Mouse (Mus musculus): ENCODE results near the gene Gpr174.
"Not testable (repeated sequence)": the region's sequence is repeated elsewhere in the genome, so short reads cannot be mapped to it uniquely, and the experiment has no call there.

Gpr174 gene

DNA sequence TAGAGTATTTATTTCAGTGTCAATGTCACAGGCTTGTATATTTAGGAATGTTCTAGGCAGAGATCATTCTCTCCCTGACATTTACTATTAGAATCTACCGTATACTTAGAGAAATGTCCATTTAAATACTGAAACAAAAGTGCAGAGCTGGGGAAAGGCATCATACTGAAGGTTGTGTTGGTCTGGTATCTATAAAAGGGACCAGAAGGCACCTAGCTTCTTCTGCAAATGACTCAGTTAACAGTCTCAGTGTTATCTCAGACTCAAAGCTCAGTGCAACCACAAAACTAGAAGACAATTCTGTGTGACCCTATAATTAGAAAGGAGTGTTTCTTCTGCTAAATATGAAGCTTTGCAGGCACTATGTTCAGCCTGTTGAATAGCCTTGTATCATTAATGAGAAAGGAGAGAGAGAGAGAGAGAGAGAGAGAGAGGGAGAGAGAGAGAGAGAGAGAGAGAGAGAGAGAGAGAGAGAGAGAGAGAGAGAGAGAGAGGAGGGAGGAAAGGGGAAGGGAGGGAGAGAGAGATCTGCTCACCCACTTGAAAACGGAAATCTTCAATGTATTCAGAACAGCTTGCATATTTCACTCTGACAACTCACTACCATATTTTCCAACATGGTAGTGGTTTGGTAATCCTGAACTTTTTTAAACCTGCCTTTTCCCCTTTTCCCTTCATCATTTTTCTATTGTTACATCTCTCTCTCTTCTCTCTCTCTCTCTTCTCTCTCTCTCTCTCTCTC, at the start of gene Gpr174:
TSS of gene Gpr174 (plus strand) at position 393 of the 742 bp plus-strand sequence.
- no peak for DNase-seq

DNA sequence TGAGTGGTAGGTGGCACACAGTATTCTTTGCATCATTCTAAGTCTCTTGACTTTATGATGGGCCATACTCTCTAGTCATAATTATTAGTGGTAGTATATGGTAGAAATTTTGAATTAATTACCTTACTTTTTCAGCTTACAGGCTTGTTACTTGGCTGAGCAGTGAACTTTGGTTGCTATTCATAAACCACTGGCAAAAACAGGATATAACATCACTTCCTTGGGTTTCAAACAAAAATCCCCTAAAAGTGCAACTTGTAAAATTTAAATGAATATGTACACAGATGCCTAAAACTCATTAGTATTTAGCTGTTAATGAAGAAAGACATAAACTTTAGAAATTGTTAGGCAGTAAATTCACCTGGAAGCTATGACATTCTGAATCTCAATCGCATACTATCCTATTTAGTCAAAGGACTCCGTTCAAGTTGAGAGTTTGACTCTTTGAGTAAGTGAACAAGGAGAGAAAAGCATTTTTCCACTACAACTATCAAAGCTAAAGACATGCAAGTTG, 38.0 kb upstream of the Gpr174 start:
- DNase-seq = no peak

DNA sequence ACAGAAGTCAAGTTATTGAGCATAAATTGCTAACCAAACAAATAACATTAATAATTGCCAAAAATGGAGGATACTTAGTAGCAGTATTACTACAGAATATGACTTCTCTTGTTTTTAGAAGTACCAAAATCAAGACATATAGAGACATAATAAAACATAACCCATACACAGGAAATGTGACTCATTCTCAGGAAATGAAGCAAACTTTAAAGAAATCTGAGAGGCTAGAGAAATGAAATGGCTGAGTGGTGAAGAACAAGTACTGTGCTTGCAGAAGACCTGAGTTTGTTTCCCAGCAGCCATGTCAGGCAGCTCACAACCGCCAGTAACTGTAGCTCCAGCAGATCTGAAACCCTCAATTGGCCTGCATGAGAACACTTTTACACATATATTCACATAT, 30.8 kb upstream of the Gpr174 start:
- DNase-seq = no peak

DNA sequence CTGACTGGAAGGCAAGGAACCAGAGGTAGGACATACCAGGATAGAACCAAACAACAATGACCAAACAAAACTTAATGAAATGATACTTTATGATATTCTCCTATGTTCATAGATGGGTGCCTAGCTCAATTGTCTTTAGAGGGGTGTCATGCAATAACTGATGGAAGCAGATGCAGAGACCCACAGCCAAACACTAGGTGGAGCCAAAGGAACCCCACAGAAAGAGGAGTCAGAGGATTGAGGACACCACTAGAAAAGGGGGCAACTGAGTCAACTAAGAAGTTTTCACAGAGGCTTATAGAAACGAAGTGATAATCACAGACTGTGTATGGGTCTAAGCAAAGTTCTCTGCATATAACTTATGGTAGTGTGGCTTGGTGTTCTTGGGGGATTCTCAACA, 24.5 kb upstream of the Gpr174 start:
- no peak for DNase-seq

DNA sequence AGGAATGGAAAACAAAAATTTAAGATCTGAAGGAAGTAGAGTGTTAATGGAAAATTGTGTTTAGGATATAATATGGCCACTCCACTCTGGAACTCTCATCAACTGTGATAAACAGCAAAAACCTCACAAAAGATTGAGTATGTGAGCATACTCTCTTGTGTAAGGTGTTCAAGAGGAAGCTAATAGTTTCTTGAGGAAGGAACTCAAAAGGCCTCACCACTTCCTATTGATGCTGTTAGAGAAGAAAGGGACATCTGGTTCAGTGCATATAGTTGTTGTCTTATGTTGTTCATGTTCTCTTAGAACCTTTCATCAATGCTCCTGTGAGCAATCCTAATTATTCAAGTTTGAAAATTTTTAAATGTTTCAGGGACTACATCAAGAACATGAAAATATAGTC, 21.0 kb upstream of the Gpr174 start:
- DNase-seq = no peak

DNA sequence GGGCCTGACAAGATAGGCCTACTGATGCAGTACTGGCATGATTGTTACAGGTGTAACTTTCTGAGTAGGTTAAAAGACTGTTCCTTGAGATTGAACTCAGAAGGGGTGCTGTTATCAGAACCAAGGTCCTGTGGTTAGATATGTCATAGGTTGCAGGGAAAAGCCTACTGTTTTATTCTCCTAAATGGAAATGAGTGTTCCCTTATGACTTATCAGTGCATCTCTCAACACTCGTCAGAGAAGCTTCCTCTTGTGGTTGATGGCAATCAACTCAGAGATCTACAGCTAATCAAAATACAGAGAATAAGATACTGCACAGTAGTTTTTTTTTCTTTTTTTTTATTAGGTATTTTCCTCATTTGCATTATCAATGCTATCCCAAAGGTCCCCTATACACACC, 19.2 kb upstream of the Gpr174 start:
- DNase-seq = no peak

DNA sequence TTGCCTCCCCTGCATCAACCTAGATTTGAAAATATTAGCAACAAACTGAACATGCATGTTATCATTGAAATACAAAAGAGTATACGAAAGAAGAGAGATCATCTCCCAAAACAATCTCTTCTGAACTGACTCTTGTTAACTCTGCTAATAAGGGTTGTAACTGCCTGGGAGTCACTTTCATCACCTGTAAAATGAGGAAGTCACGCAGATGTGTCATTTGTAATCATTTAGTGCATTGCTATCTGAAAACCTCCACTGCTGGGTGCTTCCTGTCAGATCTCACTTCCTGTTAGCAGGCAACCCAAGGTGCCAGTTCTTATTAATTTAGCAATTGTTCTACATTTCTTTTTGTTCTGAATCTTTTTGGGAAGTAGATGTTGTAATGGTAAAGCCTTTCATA, 5.3 kb upstream of the Gpr174 start:
- DNase-seq = no peak

DNA sequence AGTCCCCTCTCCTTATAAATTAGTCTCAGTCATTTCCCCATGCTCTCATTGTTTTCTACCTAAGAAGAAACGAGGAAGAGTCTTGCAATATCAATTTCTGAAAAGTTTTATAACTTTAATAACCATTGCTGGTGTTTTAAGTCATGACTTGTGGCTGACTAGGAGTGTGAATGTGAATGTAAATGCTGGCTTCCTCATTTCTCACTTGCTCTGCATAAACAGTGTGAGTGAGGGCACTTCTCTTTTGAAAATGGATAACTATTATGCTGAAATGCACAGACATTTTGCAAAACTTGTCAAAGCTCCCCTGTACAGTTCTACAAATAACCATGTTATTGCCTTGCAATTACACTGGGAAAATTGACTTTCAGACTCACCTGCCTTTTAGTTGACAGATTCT, 8.9 kb downstream of the Gpr174 start:
- no peak for DNase-seq

DNA sequence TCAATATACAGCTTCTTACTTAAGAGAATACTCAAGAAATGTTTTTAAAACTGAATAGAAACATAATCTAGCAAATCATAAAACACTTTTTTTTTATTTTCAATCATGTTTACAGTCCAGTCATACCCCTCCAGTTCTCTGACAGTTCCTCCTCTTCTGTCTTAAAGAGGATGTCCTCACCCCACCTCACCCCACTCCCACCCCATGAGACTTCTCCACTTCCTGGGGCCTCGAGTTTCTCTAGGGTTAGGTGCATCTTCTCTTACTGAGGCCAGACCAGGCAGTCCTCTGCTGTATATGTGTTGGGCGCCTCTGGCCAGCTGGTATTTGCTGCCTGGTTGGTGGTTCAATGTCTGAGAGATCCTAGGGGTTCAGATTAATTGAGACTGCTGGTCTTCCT, 21.9 kb downstream of the Gpr174 start:
- DNase-seq = no peak

DNA sequence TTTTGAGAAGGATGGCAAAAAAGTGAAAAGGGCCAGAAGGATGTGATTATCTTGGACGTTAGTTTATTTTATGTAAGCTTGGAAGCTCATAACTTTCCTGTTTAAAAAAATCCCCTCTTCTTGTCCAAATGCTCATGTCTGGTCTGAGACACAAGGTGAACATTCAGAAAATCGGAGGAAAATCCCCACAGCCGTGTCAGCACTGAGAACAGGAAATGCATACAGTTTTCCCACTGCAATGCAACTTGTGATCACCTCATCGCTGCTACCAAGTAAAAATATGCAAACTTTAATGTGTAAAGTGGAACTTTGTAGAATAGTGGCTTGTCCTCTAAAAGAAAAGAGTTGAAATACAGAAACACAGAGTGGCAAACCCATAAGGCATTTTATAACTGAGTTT, 28.5 kb downstream of the Gpr174 start:
- no peak for DNase-seq

DNA sequence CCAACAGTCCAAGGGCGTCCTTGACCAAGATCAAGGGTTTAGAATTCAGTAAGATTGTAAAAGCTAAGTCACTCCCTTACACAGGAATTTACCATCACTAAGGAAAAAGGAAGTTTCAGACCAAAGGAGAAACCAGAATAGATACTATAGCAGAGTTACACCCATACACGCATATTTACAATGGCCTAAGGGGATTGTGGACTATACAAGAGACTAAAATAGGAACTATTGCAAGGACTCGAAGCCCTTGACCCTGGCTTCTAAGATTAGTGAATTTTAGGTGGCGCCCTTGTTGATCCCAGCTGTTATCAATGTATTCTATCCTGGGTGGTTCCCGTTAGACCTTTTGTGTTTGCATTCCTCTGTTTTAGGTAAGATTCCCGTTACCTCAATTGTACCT, 42.2 kb downstream of the Gpr174 start:
- not testable (repeated sequence) for DNase-seq

DNA sequence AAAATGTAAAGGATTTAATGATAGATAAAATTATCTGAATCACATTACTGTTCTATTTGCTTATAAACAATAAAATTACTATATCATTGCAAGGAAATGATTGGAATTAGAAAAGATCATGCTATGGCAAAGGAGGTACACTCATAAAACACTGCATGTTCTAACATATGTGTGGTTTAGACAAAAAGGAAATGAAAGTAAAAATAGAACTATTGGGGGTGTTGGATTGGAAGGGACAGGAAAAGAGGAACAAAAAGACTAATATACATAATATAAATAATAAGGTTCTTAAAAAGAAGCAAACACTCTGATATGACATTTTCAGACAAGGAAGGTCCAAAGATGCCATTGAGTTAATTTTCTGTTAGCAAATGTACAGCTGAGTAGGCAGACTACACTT, 43.1 kb downstream of the Gpr174 start:
- DNase-seq = no peak

DNA sequence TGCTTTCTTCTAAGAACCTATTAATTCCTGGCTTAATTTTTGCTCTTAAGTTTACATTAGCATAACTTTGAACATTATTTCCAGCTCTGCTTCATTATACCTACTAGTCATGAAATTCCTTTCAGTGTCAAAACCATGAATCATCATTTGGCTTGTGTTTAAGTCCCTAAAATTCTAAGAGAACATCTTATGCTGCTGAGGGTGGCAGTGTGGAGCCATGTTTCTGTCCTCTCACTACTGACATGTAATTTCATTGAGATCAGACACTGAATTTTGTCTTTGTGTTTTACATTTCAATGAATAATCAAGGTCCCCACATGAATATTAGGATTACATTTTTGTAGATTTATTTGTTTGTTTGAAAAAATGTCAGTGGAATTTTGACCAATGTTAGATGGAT, 50.8 kb downstream of the Gpr174 start:
- no peak for DNase-seq

DNA sequence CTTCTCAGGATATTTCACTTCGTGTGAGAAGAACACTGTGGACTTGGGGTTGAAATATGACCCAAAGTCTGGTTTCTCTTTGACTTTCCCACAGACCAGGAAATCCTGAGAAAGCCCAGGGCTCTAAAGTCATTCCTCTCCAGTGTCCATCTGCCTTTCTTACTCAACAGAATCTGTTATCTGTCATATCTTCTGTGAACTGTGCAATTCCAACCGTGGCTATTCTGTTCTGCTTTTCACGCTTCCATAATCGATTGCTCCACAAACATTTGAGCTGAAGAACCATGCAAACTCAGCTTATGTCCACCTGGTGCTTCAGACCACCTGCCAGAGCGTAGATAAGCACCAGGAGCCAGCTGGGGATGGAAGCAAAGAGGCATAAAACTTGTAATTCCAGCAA, 56.9 kb downstream of the Gpr174 start:
- DNase-seq = no peak

DNA sequence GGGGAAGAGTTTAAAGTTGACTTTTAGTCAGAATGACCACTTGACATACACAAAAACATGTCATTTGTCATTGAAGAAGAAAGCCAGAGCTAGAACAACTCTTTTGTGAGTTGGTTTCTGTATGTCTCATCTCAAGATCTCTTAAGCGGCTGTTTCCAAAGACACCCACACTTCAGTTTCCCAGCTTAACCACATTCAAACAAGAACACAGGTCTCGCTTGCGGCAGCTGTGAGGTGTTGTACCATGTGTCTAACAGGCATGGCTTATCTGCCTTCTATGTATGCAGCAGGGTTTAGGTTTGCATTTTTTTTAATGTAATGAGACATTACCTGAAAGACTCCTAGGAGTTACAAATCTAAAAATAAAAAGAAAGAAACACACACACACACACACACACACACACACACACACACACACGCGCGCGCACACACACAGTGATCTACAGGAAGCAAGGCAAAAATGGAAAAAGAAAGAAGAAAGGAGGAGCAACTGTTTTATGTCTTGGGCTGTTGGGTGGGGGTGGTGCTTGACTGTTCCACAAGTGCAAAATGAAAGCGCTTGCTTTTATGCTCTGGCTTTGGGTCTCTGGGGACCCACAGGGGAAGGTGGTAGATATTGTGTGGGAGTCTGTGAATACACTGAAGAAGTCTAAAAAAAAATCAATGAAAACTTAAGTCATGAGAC, 70.2 kb downstream of the Gpr174 start:
- no peak for DNase-seq

DNA sequence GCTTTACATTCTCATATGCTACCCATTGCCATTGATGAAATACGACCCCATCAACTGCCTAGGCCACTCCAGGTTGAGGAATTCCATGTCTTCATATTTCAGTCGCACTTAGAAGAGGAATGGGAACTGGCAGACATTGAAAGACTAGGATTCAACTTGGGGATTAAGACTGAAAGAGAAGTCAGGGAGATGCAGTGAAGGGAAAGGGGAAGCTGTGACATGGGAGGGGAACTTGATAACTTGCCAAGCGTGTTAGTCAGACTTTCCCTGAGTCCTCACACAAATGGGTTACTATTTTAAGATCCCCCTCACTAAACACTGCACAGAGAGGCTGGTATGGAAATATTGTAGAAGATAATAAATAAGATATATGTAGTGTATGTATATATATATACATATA, 74.2 kb downstream of the Gpr174 start:
- DNase-seq = no peak

DNA sequence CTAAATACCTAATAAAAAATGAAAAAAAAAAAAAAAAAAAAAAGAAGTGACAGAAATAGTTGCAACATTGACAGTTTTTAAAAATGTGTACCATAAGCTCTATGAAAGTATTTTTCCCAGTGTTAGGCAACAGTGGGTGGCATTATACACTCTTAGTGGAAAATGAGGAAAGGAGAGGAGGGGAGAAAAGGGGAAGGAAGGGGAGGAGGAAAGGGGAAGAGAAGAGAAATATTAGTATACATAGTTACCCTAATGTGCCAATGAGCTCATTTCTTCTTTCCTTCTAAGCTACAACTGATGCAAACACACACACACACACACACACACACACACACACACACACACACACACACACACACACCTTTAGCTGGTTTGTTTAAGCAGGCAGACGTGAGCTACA, 80.9 kb downstream of the Gpr174 start:
- DNase-seq = no peak

DNA sequence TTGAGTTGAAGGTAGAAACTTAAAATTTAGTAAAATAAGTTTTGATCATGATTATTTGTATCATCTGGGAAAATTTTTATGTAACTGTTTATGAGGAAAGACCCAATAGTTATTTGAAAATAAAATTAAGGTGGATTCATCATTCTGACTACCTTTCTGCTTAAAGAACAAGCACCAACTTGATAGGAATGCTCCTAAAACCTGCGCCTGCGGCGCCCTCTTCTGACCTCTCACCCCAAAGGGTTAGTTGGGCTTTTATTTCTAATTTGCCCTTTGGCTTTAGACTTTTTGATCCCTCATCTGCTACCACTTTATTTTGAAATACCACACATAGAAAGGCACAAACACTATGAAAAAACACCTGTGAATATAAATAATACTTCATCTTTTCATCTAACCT, 86.3 kb downstream of the Gpr174 start:
- DNase-seq = no peak

Data from lung, postnatal 10 days (tissue).